Mouse (Mus musculus) heart, postnatal 14 days (tissue): ENCODE measurements around the gene Sdc4. TPM values are rescaled to one million over a fixed set of nuclear protein-coding genes. Genes with fewer than 3 reads are reported as not detected.

Experiments
- DNase-seq, 2 experiments: peaks; one replicate each; pipeline ENCODE4 v3.0.0; 2021 to 2022
- intact Hi-C: fragments of 180-260 bp; cut with DNase I; formaldehyde crosslinking; loops from one replicate; pipeline ENCODE4 v1.15.1; 2025
- long read RNA-seq, 2 experiments: library from polyadenylated mRNA; stranded (forward); transcript quantifications; one replicate each; pipeline ENCODE4 v2.0.0; 2021
- total RNA-seq, 2 experiments: library from RNA; stranded (reverse); gene quantifications; 2 replicates each; pipeline ENCODE4 v1.2.3; 2021

The Sdc4 gene
- total RNA-seq = 10 to 100 TPM; 20.0 to 27.0 TPM
- long read RNA-seq, experiment 1, partial matches to known transcripts = 0 of 2 reads
- long read RNA-seq, experiment 1, other reads (novel, unspliced or antisense) = 1 of 2 reads
- long read RNA-seq, experiment 2, partial matches to known transcripts = 0 of 4 reads
- long read RNA-seq, experiment 2, other reads (novel, unspliced or antisense) = 1 of 4 reads

DNA sequence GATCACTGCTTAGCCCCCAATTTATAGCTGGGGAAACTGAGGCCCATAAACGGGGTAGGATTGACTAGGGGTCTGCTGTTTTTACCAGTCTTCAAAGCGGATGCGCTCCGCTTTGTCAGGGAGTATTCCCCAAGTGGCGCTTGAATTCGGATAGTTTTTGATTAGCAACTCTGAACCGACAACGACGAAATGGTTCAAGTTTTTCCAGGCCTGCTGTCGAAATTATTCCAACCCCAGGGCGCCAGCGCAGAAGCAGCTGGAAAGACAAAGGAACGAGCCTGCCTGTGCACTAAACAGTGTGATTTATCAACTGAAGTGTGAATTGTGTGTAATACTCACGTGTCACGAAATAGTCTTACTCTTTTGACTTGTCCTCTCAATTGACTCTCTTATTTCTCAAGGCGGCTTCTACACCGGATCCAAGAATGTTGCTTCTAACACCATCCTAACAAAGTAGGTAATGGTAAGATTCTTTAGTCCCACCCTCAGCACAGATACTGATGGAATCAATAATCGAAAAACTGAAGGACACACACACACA is at the start of gene Sdc4:
Gene Sdc4 (minus strand): TSS at position 428 of the 541 bp plus-strand sequence.
- intact Hi-C loops = no loop called here
- DNase-seq = peak; percentile 16 to 31

- no peak for DNase-seq
- intact Hi-C loops = no loop called here
Measured at GRCm38 (mm10) chr2:164487812-164488211, 44.1 kb upstream of the Sdc4 start.

DNA sequence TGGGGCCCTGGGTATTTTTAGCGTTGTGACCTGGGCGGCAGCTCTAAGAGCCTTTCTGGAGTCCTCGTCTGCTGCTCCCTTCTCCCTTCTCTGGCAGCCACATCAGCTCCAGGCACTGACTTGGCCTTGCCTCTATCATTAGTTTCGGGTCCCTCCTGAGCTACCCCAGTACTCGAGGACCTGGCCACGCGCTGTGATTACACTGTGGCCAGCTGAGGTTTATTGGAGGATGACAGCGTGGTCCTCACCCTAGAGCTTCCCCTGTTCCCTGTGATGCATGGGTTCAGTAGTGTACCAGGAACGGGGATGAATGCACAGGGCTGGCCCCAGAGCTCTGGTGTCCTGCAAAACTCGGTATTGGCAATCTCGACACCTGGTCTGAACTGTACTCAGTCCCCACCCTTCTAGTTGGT is 43.4 kb upstream of the Sdc4 start:
- intact Hi-C loops = no loop called here
- DNase-seq = no peak

- peak; percentile 78 to 87 for DNase-seq
- intact Hi-C loops = no loop called here
Measured at GRCm38 (mm10) chr2:164486258-164487114, 42.8 kb upstream of the Sdc4 start.

GRCm38 (mm10) chr2:164485681-164486257 is 42.1 kb upstream of the Sdc4 start, which contains the start of gene Dbndd2:
Gene Dbndd2 (plus strand): TSS chr2:164486106.
- intact Hi-C loops = loop anchor here (2.0 kb wide), 1 partner anchor 23 kb away; no protein-coding TSS in a partner anchor
- DNase-seq = peak; percentile 45 to 67

- DNase-seq = no peak
- intact Hi-C loops = no loop called here
Measured at GRCm38 (mm10) chr2:164473624-164474023, 29.9 kb upstream of the Sdc4 start, which contains the start of gene Trp53tg5. Gene Trp53tg5 (minus strand): TSS chr2:164473724.

- peak; percentile 55 to 76 for DNase-seq
- intact Hi-C loops = loop anchor here (1.0 kb wide), 1 partner anchor 48 kb away; no protein-coding TSS in a partner anchor
Measured at GRCm38 (mm10) chr2:164470254-164470653, 26.6 kb upstream of the Sdc4 start.

DNA sequence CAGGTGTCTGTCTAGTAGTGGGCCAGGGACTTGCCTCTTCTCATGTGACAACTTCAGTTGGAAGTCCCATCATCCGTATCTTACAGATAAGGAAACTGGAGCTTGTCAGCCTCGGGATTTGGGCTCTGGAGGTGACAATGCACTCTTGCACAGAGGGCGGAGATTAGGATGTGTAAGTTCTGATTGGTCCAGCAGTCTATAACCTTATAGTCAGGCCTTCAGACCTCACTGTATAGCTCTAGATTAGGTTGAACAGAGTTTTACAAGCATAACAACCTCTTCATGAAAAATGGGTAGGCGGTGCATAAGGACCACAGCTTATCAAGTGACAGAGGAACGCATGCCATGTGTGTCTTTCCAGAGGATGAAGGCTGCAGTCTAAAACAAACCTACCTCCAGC is 23.1 kb upstream of the Sdc4 start:
- DNase-seq = no peak
- intact Hi-C loops = no loop called here

GRCm38 (mm10) chr2:164465161-164465560 is 21.5 kb upstream of the Sdc4 start:
- DNase-seq = no peak
- intact Hi-C loops = no loop called here

DNA sequence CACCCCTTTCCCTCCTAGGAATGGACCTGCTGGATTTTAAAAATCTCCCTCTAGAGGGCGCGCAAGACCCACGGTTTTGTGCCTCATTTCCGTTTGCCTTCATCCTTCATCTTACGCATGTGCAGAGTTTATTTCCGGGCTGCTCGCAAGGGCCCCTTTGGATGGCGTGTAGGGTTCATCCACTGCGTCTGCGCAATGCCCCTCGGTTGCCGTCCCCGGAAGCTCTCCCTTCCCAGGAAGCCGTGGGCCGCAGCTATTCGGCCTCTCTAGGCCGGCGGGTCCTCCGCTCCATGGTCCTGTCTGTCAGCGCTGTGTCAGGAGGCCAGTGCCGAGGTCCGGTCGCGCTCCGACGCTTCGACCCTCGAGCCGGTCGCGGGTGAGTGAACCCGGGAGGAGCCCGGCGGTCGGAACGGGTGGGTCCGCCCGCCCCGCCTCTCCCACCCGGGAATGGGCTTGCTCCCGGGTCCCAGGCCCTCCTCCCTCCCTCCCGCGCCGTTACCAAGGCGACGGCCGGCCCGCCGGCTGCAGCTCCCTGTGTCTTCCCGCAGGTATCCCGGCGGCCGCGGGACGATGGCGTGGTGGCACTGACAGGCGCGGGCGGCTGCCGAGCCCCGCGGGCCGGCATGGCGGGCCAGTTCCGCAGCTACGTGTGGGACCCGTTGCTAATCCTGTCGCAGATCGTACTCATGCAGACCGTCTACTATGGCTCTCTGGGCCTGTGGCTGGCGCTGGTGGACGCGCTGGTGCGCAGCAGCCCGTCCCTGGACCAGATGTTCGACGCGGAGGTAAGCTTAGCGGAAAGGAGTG is 17.3 kb upstream of the Sdc4 start, which contains the start of gene Gm20458:
Gene Gm20458 (plus strand): TSS at position 223 of the 807 bp plus-strand sequence.
- intact Hi-C loops = loop anchor here (2.0 kb wide), 1 partner anchor 58 kb away; no protein-coding TSS in a partner anchor
- peak; percentile 94 to 95 for DNase-seq

- no peak for DNase-seq
- intact Hi-C loops = no loop called here
Measured at GRCm38 (mm10) chr2:164458535-164458934, 14.8 kb upstream of the Sdc4 start.

DNA sequence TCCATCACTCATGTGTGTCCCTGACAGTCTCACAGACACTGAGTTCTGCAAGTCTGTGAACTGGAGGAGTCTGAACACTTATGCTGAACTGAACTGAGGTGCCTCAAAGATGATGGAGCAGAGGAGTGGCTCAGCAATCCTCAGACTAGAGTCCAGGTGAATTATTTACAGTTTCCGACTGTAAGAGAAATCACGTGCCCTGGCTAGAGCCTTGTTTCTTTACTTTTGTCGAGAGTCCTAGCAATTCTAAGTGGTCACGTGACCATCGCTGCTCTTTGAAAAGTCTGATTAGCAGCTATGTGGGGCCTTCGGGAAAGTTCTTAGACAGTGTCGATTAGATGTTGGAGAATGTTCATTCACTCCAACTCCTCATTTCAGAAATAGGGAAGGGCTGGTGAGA is 14.3 kb upstream of the Sdc4 start:
- DNase-seq = no peak
- intact Hi-C loops = loop anchor here (2.0 kb wide), 1 partner anchor 41 kb away; no protein-coding TSS in a partner anchor

- DNase-seq = peak in 1 of 2 experiments; percentile 23
- intact Hi-C loops = loop anchor here (2.0 kb wide), 1 partner anchor 40 kb away; no protein-coding TSS in a partner anchor
Measured at GRCm38 (mm10) chr2:164456864-164457300, 13.2 kb upstream of the Sdc4 start, which contains the start of gene Sys1. Gene Sys1 (plus strand): TSS chr2:164456964.

DNA sequence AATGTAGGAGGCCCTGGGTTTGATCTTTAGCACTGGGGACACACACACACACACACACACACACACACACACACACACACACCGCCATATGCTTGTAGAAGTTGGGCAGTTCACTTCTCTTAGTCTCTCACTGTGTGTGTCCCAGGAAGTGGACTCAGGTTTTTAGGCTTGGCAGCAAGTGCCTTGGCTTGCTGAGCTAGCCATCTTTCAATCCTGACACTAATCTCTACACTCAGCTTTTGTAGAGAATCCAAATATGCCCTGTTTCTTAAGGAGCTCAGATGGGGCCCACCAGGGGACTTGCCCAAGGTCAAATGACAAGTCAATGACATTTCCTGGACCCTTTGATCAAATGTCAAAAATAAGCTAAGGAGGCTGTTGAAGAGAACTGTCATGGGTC is 12.7 kb upstream of the Sdc4 start:
- intact Hi-C loops = loop anchor here (2.0 kb wide), 1 partner anchor 40 kb away; no protein-coding TSS in a partner anchor
- no peak for DNase-seq

GRCm38 (mm10) chr2:164455421-164456190 is 11.9 kb upstream of the Sdc4 start:
- intact Hi-C loops = loop anchor here (2.0 kb wide), 1 partner anchor 39 kb away; no protein-coding TSS in a partner anchor
- DNase-seq = peak; percentile 62 to 63

- DNase-seq = peak; percentile 79 to 81
- intact Hi-C loops = no loop called here
Measured at GRCm38 (mm10) chr2:164454846-164455245, 11.2 kb upstream of the Sdc4 start.

GRCm38 (mm10) chr2:164453887-164454500 is 10.3 kb upstream of the Sdc4 start:
- intact Hi-C loops = no loop called here
- DNase-seq = no peak
